Mouse (Mus musculus): ENCODE data around the gene Ddx42. TPM values are rescaled to one million over a fixed set of nuclear protein-coding genes. Genes with fewer than 3 reads are reported as not detected.

Ddx42 gene
- polyA plus RNA-seq, 2 experiments, result 50.4 to 63.9 TPM

DNA sequence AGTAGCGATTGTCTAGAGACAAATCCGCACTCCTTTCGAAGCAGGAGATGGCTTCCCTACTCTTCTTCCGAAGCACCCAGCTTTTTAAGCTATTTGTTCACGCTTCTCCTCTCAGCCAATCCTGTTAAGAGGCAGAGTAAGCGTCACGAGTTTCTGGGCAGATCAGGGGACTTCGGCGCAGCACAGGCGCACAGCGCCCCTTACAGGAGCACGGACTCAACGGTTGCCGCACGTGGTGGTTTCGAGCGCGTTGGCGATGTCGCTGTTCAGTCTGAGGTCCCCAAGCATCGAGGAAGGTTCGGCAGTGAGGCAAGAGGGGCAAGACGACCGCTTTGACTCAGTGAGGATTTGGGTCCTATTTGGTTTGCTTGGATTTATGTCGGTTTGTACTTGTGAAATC, 59.7 kb downstream of the Ddx42 start, which contains the start of gene Tcam1:
Gene Tcam1, plus strand, starts transcription at position 219 of the 400 bp plus-strand sequence.
- H3K27ac ChIP-seq (replicated peaks; ENCODE audit: low read depth, low read length), result peak within 1 kb of the TSS; percentile 67; the same call in 1 of the 2 replicates
- H3K4me1 ChIP-seq (ENCODE audit: control insufficient read depth, insufficient read depth, low read length), result peaks cover 14% of the 10 kb centered on the region
- TF ChIP-seq POLR2A (IDR thresholded peaks at IDR 0.05; ENCODE audit: borderline replicate concordance, extremely low read depth, insufficient read depth, insufficient read length), result no peak
- no peaks in the 10 kb centered on the region for H3K9me3 ChIP-seq (ENCODE audit: control insufficient read depth, low read length)
- H3K4me2 ChIP-seq (replicated peaks; ENCODE audit: low read depth, low read length, severe bottlenecking), result peak within 1 kb of the TSS; percentile 47
- H3K27me3 ChIP-seq (ENCODE audit: control insufficient read depth, insufficient read depth, low read length), result no peaks in the 10 kb centered on the region
- ATAC-seq (ENCODE audit: low FRiP score, low read depth), result peak; percentile 61
- H3K4me3 ChIP-seq (replicated peaks; ENCODE audit: low read length), result peak within 1 kb of the TSS; percentile 17
- 3% methylated on average over 25 of the region's 25 CpGs for WGBS
- H3K36me3 ChIP-seq (ENCODE audit: control insufficient read depth, insufficient read depth, low read length), result no peaks in the 10 kb centered on the region
- peak within 1 kb of the TSS; percentile 21; the same call in 1 of the 2 replicates for H3K9ac ChIP-seq (ENCODE audit: low read depth, low read length, severe bottlenecking)
- peak; percentile 91 for DNase-seq (ENCODE audit: low spot score)

- DNase-seq (ENCODE audit: low spot score) (no peak), ATAC-seq (ENCODE audit: low FRiP score, low read depth) (no peak)
- no peak overlapping the region for H3K4me2 ChIP-seq (replicated peaks; ENCODE audit: low read depth, low read length, severe bottlenecking)
- H3K4me1 ChIP-seq (ENCODE audit: control insufficient read depth, insufficient read depth, low read length), result 0 out of 2 replicates have a peak, but pooled peaks cover 7% of the 10 kb centered on the region
- TF ChIP-seq POLR2A (IDR thresholded peaks at IDR 0.05; ENCODE audit: borderline replicate concordance, extremely low read depth, insufficient read depth, insufficient read length), result no peak
- 82% methylated on average over 6 of the region's 6 CpGs for WGBS
- H3K9me3 ChIP-seq (ENCODE audit: control insufficient read depth, low read length), result no peaks in the 10 kb centered on the region
- H3K36me3 ChIP-seq (ENCODE audit: control insufficient read depth, insufficient read depth, low read length), result no peaks in the 10 kb centered on the region
- H3K27me3 ChIP-seq (ENCODE audit: control insufficient read depth, insufficient read depth, low read length), result no peaks in the 10 kb centered on the region
- no peak overlapping the region for H3K4me3 ChIP-seq (replicated peaks; ENCODE audit: low read length)
- H3K9ac ChIP-seq (ENCODE audit: low read depth, low read length, severe bottlenecking), result no peak overlapping the region
- no peak overlapping the region for H3K27ac ChIP-seq (replicated peaks; ENCODE audit: low read depth, low read length)
These were observed 65.7 kb downstream of the Ddx42 start for GRCm38 (mm10) chr11:106282452-106282851.

GRCm38 (mm10) chr11:106283371-106283770, 66.6 kb downstream of the Ddx42 start:
- H3K4me1 ChIP-seq (ENCODE audit: control insufficient read depth, insufficient read depth, low read length), result 0 out of 2 replicates have a peak, but pooled peaks cover 7% of the 10 kb centered on the region
- DNase-seq (ENCODE audit: low spot score) (no peak), ATAC-seq (ENCODE audit: low FRiP score, low read depth) (no peak)
- 73% methylated on average over 4 of the region's 4 CpGs for WGBS
- H3K27ac ChIP-seq (replicated peaks; ENCODE audit: low read depth, low read length), result no peak overlapping the region
- no peak overlapping the region for H3K4me2 ChIP-seq (replicated peaks; ENCODE audit: low read depth, low read length, severe bottlenecking)
- H3K9ac ChIP-seq (ENCODE audit: low read depth, low read length, severe bottlenecking), result no peak overlapping the region
- no peak for TF ChIP-seq POLR2A (IDR thresholded peaks at IDR 0.05; ENCODE audit: borderline replicate concordance, extremely low read depth, insufficient read depth, insufficient read length)
- H3K9me3 ChIP-seq (ENCODE audit: control insufficient read depth, low read length), result no peaks in the 10 kb centered on the region
- H3K36me3 ChIP-seq (ENCODE audit: control insufficient read depth, insufficient read depth, low read length), result no peaks in the 10 kb centered on the region
- H3K4me3 ChIP-seq (replicated peaks; ENCODE audit: low read length), result no peak overlapping the region
- H3K27me3 ChIP-seq (ENCODE audit: control insufficient read depth, insufficient read depth, low read length), result no peaks in the 10 kb centered on the region

GRCm38 (mm10) chr11:106284126-106284525, 67.4 kb downstream of the Ddx42 start:
- Histone ChIP-seq H3K27me3 (ENCODE audit: control insufficient read depth, insufficient read depth, low read length) (no peaks in the 10 kb centered on the region), H3K4me3 (replicated peaks; ENCODE audit: low read length) (no peak overlapping the region), H3K27ac (replicated peaks; ENCODE audit: low read depth, low read length) (no peak overlapping the region), H3K4me2 (replicated peaks; ENCODE audit: low read depth, low read length, severe bottlenecking) (no peak overlapping the region), H3K9me3 (ENCODE audit: control insufficient read depth, low read length) (no peaks in the 10 kb centered on the region), H3K36me3 (ENCODE audit: control insufficient read depth, insufficient read depth, low read length) (no peaks in the 10 kb centered on the region), H3K9ac (ENCODE audit: low read depth, low read length, severe bottlenecking) (no peak overlapping the region), H3K4me1 (ENCODE audit: control insufficient read depth, insufficient read depth, low read length) (0 out of 2 replicates have a peak, but pooled peaks cover 7% of the 10 kb centered on the region)
- ATAC-seq (ENCODE audit: low FRiP score, low read depth) (no peak), DNase-seq (ENCODE audit: low spot score) (no peak)
- WGBS, result 75% methylated on average over 8 of the region's 8 CpGs
- no peak for TF ChIP-seq POLR2A (IDR thresholded peaks at IDR 0.05; ENCODE audit: borderline replicate concordance, extremely low read depth, insufficient read depth, insufficient read length)

DNA sequence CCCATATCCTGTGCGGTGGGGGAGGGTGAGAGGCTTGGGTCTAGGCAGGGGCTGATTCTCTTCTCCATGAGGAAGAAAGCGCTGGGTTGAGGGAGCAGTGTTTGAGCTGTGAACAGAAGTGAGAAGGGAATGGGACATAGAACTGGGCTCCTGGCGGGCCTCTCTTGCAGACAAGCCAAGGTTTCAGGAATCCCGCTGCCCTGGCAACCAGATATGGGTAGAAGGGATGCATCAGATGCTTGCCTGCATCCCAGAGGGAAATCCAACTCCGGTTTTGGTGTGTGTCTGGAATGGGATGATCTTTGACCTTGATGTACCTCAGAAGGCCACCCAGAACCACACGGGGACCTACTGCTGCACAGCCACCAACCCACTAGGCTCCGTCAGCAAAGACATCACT, 69.5 kb downstream of the Ddx42 start:
- TF ChIP-seq POLR2A (IDR thresholded peaks at IDR 0.05; ENCODE audit: borderline replicate concordance, extremely low read depth, insufficient read depth, insufficient read length), result no peak
- Histone ChIP-seq H3K27me3 (ENCODE audit: control insufficient read depth, insufficient read depth, low read length) (no peaks in the 10 kb centered on the region), H3K4me2 (replicated peaks; ENCODE audit: low read depth, low read length, severe bottlenecking) (no peak overlapping the region)

More for the DNA sequence above, 69.5 kb downstream of the Ddx42 start:
- H3K27ac ChIP-seq (replicated peaks; ENCODE audit: low read depth, low read length), result no peak overlapping the region
- H3K36me3 ChIP-seq (ENCODE audit: control insufficient read depth, insufficient read depth, low read length), result no peaks in the 10 kb centered on the region
- 0 out of 2 replicates have a peak, but pooled peaks cover 7% of the 10 kb centered on the region for H3K4me1 ChIP-seq (ENCODE audit: control insufficient read depth, insufficient read depth, low read length)
- DNase-seq (ENCODE audit: low spot score) (no peak), ATAC-seq (ENCODE audit: low FRiP score, low read depth) (no peak)
- no peak overlapping the region for H3K4me3 ChIP-seq (replicated peaks; ENCODE audit: low read length)
- no peaks in the 10 kb centered on the region for H3K9me3 ChIP-seq (ENCODE audit: control insufficient read depth, low read length)
- 79% methylated on average over 7 of the region's 7 CpGs for WGBS
- H3K9ac ChIP-seq (ENCODE audit: low read depth, low read length, severe bottlenecking), result no peak overlapping the region
